Mouse (Mus musculus) forebrain, embryonic 15.5 days (tissue): ENCODE measurements at regions not wholly inside any gene's neighbourhood (a gene's known extent, or its start where the extent isn't known, plus 50 kb on each side); places are given as distances from the start of the nearest gene placed in this dataset.

Source experiments
- ATAC-seq: fragments of 200-750 bp; cut with Nextera tagmentation; replicated peaks from 2 replicates; pipeline ENCODE4 v1.8.0; 2017; ENCODE audit warnings: mild to moderate bottlenecking, moderate TSS enrichment, moderate library complexity
- H3K27ac ChIP-seq: fragments of 300-500 bp; sonication (generic); replicated peaks from 2 replicates; pipeline ENCODE4 v1.5.1; 2015; ENCODE audit warnings: mild to moderate bottlenecking, inconsistent platforms
- H3K27me3 ChIP-seq: fragments of 300-500 bp; sonication (generic); 2 replicates; pipeline ENCODE4 v1.6.1; 2015; ENCODE audit warnings: inconsistent platforms
- H3K36me3 ChIP-seq: fragments of 300-500 bp; sonication (generic); 2 replicates; pipeline ENCODE4 v1.6.1; 2015; ENCODE audit warnings: mild to moderate bottlenecking, inconsistent platforms
- H3K4me1 ChIP-seq: fragments of 300-500 bp; sonication (generic); 2 replicates; pipeline ENCODE4 v1.6.1; 2015; ENCODE audit warnings: inconsistent platforms
- H3K4me2 ChIP-seq: fragments of 300-500 bp; sonication (generic); replicated peaks from 2 replicates; pipeline ENCODE4 v1.6.1; 2015; ENCODE audit warnings: mild to moderate bottlenecking, inconsistent platforms
- H3K4me3 ChIP-seq: fragments of 300-500 bp; sonication (generic); 2 replicates; pipeline ENCODE4 v1.5.1; 2015; ENCODE audit warnings: mild to moderate bottlenecking, inconsistent platforms
- H3K9ac ChIP-seq: fragments of 300-500 bp; sonication (generic); replicated peaks from 2 replicates; pipeline ENCODE4 v1.6.1; 2015; ENCODE audit warnings: mild to moderate bottlenecking, inconsistent platforms
- H3K9me3 ChIP-seq: fragments of 300-500 bp; sonication (generic); 2 replicates; pipeline ENCODE4 v1.6.1; 2016; ENCODE audit warnings: inconsistent platforms
- WGBS: fragments of 180-500 bp; shearing (Covaris S2); methylation state at CpG from one replicate; pipeline ENCODE4 v1.1.7; 2015; ENCODE audit warnings: mixed read lengths; 5-methylcytosine and 5-hydroxymethylcytosine counted together

GRCm38 (mm10) chr5:41348410-41348821, 359.5 kb downstream of the Rab28 start:
- no peak for ATAC-seq
- Histone ChIP-seq H3K27me3 (no peaks in the 10 kb centered on the region), H3K4me2 (no peak overlapping the region), H3K4me1 (no peaks in the 10 kb centered on the region), H3K36me3 (no peaks in the 10 kb centered on the region), H3K4me3 (no peak overlapping the region), H3K9me3 (no peaks in the 10 kb centered on the region), H3K9ac (no peak overlapping the region), H3K27ac (no peak overlapping the region)
- 45% methylated on average over 2 of the region's 2 CpGs for WGBS

GRCm38 (mm10) chr5:41347416-41347815, 360.5 kb downstream of the Rab28 start:
- H3K27me3 ChIP-seq = no peaks in the 10 kb centered on the region
- no peaks in the 10 kb centered on the region for H3K36me3 ChIP-seq
- H3K27ac ChIP-seq = no peak overlapping the region
- no peaks in the 10 kb centered on the region for H3K9me3 ChIP-seq
- WGBS = 80% methylated on average over 3 of the region's 3 CpGs
- no peak overlapping the region for H3K4me2 ChIP-seq
- H3K4me3 ChIP-seq = no peak overlapping the region
- H3K4me1 ChIP-seq = no peaks in the 10 kb centered on the region
- H3K9ac ChIP-seq = no peak overlapping the region
- no peak for ATAC-seq

DNA sequence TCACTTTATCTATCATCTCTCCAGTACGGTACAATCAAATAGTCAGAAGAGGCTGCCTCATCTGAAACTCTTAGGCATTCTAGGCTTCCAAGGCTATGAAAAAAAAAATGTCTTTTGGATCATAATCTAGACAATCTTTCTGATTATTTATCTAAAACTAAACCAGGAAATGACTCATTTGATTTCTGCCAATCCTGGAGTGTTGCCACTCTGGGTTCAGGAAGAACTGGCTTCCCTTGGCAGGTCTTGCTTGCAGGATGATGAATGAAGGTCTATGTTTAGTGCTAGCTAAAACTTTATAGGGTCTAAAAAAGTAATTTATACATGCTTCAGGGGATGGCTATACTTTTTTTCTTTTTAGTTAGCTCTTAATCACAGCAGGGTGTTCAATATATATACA, 367.4 kb downstream of the Rab28 start:
- H3K9me3 ChIP-seq = no peaks in the 10 kb centered on the region
- no peak overlapping the region for H3K9ac ChIP-seq
- H3K27ac ChIP-seq = no peak overlapping the region
- no peaks in the 10 kb centered on the region for H3K4me1 ChIP-seq
- no peak overlapping the region for H3K4me3 ChIP-seq
- WGBS = 98% methylated on average over 1 of the region's 1 CpGs
- no peak for ATAC-seq
- H3K4me2 ChIP-seq = no peak overlapping the region
- no peaks in the 10 kb centered on the region for H3K36me3 ChIP-seq
- no peaks in the 10 kb centered on the region for H3K27me3 ChIP-seq

- Histone ChIP-seq H3K36me3 (no peaks in the 10 kb centered on the region), H3K27me3 (no peaks in the 10 kb centered on the region), H3K4me3 (no peak overlapping the region), H3K4me1 (no peaks in the 10 kb centered on the region), H3K27ac (no peak overlapping the region), H3K9ac (no peak overlapping the region), H3K4me2 (no peak overlapping the region), H3K9me3 (no peaks in the 10 kb centered on the region)
- 80% methylated on average over 1 of the region's 1 CpGs for WGBS
- no peak for ATAC-seq
Observed at GRCm38 (mm10) chr5:41296440-41296839, 411.5 kb downstream of the Rab28 start.

DNA sequence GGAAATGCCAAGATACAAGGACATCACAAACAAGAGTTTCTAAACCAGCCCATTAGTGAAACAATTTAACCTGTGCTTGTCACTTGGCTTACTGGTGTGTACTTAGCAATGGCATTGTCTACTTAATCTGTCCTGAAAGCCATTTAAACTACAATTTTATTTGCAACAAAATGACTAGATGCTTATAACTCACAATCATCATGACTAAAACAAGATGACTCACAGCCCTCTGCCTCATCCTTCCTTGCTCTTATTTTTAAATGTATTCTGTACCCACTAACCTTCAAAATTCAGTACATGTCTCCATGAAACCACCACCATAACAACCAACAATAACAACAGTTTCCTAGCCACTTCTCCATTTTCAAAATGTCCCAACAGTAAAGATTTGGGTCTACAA, 441.2 kb downstream of the Rab28 start:
- H3K27me3 ChIP-seq = no peaks in the 10 kb centered on the region
- no peak overlapping the region for H3K27ac ChIP-seq
- no peak overlapping the region for H3K9ac ChIP-seq
- H3K4me3 ChIP-seq = no peak overlapping the region
- no peaks in the 10 kb centered on the region for H3K4me1 ChIP-seq
- H3K36me3 ChIP-seq = no peaks in the 10 kb centered on the region
- ATAC-seq = no peak
- H3K9me3 ChIP-seq = no peaks in the 10 kb centered on the region
- no peak overlapping the region for H3K4me2 ChIP-seq

DNA sequence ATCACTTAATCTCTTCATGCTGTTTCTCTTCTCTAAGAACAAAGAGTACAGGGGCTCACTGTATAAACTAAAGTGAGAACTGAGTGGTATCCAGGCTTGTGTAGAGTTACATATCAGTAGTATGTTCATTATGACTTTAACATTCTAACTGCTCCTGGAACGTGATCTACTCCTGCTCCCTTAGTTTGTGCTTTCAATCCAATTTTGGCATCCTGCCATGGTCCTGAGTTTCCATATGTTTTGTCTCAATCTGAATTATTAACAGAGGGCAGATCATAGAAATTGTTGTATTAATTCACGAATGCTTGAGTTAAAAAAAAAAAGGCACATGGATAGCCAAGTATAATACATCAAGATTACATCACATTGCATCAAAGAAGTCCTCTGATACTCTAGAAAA, 441.6 kb downstream of the Rab28 start:
- H3K9ac ChIP-seq = no peak overlapping the region
- H3K27me3 ChIP-seq = no peaks in the 10 kb centered on the region
- 31% methylated on average over 2 of the region's 2 CpGs for WGBS
- no peak overlapping the region for H3K27ac ChIP-seq
- no peak overlapping the region for H3K4me3 ChIP-seq
- H3K36me3 ChIP-seq = no peaks in the 10 kb centered on the region
- H3K4me2 ChIP-seq = no peak overlapping the region
- no peaks in the 10 kb centered on the region for H3K9me3 ChIP-seq
- H3K4me1 ChIP-seq = no peaks in the 10 kb centered on the region
- ATAC-seq = no peak

DNA sequence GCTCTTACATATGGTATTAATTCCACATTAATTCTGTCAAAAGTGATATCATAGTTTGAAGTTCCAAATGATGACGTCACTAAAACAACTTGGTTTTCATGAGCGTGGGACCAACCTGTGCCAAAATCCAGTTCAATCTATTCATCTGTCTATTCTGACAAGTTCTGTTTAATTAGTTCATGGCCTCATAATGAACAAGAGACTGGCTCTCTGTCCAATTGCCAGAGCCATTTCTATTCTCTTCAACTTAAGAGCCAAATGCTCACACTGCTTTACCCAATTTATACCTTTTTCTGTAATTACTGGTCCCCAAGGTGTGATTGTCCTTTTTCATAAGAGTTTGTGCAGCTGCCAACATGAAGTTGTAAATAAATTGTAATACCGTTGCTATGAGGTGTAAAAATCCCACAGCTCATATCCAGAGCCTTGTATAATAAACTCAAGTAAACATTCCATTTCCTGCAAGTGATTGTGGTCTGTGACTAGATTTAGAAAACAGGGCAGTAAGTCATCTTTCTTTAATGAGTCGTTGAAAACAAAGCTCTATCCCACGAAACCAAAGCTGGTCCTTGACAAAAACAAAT, 446.2 kb downstream of the Rab28 start:
- H3K4me2 ChIP-seq = no peak overlapping the region
- no peak overlapping the region for H3K27ac ChIP-seq
- H3K9me3 ChIP-seq = no peaks in the 10 kb centered on the region
- ATAC-seq = no peak
- H3K36me3 ChIP-seq = no peaks in the 10 kb centered on the region
- WGBS = 46% methylated on average over 5 of the region's 5 CpGs
- no peak overlapping the region for H3K4me3 ChIP-seq
- no peaks in the 10 kb centered on the region for H3K27me3 ChIP-seq
- no peak overlapping the region for H3K9ac ChIP-seq
- no peaks in the 10 kb centered on the region for H3K4me1 ChIP-seq
